Mouse (Mus musculus): ENCODE measurements around the gene Gm10188.

- TF ChIP-seq CTCF (IDR thresholded peaks at IDR 0.05; ENCODE audit: insufficient read depth, low read depth, low read length) (no peak), POLR2A (IDR thresholded peaks at IDR 0.05; ENCODE audit: insufficient read depth, low read depth, low read length) (no peak)
Measured at GRCm38 (mm10) chr1:132197666-132198065, 31.9 kb downstream of the Gm10188 start.

All from olfactory bulb, adult 2 months (tissue).